8 mouse cellular contexts compared by ENCODE assay signal in genomic region chr16:18451486-18452181, GRCm38 (mm10). TPM values are rescaled to one million over a fixed set of nuclear protein-coding genes. Genes with fewer than 3 reads are reported as not detected.
DNase-seq lines count a peak whose midpoint lies in the region; ATAC-seq and TF ChIP-seq lines count a peak whose summit lies in the region.

No protein-coding gene starts in this region.

- H3K27ac ChIP-seq in intestine, embryonic 15.5 days, result no peak overlapping the region
- H3K27ac ChIP-seq in intestine, postnatal 0 days (ENCODE audit: low read depth, low read length), result no peak overlapping the region
- H3K27ac ChIP-seq in limb, embryonic 13.5 days, result no peak overlapping the region
- no peak overlapping the region for H3K27ac ChIP-seq in neural tube, embryonic 15.5 days (replicated peaks)

- 50% methylated on average over 9 of the region's 9 CpGs for WGBS in intestine, embryonic 15.5 days
- 55% methylated on average over 9 of the region's 9 CpGs for WGBS in intestine, postnatal 0 days
- 40% methylated on average over 9 of the region's 9 CpGs for WGBS in limb, embryonic 13.5 days
- 57% methylated on average over 9 of the region's 9 CpGs for WGBS in neural tube, embryonic 15.5 days

- no peaks in the 10 kb centered on the region for H3K9me3 ChIP-seq in intestine, embryonic 15.5 days
- H3K9me3 ChIP-seq in intestine, postnatal 0 days (ENCODE audit: control insufficient read depth), result no peaks in the 10 kb centered on the region
- H3K9me3 ChIP-seq in limb, embryonic 13.5 days, result no peaks in the 10 kb centered on the region
- no peaks in the 10 kb centered on the region for H3K9me3 ChIP-seq in neural tube, embryonic 15.5 days (replicated peaks)

- TF ChIP-seq CTCF in intestine, postnatal 0 days (IDR thresholded peaks at IDR 0.05; ENCODE audit: low read depth), result no peak

- peaks cover 16% of the 10 kb centered on the region for H3K4me1 ChIP-seq in intestine, embryonic 15.5 days (replicated peaks)
- H3K4me1 ChIP-seq in intestine, postnatal 0 days (replicated peaks; ENCODE audit: control insufficient read depth, insufficient read depth, low read length), result no peaks in the 10 kb centered on the region
- peaks cover 42% of the 10 kb centered on the region for H3K4me1 ChIP-seq in limb, embryonic 13.5 days
- no peaks in the 10 kb centered on the region for H3K4me1 ChIP-seq in neural tube, embryonic 15.5 days

- H3K9ac ChIP-seq in intestine, embryonic 15.5 days, result no peak overlapping the region
- no peak overlapping the region for H3K9ac ChIP-seq in intestine, postnatal 0 days (ENCODE audit: low read depth, low read length)
- H3K9ac ChIP-seq in limb, embryonic 13.5 days, result no peak overlapping the region
- no peak overlapping the region for H3K9ac ChIP-seq in neural tube, embryonic 15.5 days (replicated peaks)

- DNase-seq in cerebellum, adult 18-20 months, result peak; percentile 66 to 75
- DNase-seq in frontal cortex, postnatal 10 days (ENCODE audit: low spot score in 2 of 2), result peak; percentile 31 to 53
- no peak for DNase-seq in gastrocnemius, postnatal 25 days

- peak; percentile 34; the same call in 1 of the 2 replicates for ATAC-seq in intestine, embryonic 15.5 days
- no peak; the same call in 1 of the 2 replicates for ATAC-seq in intestine, postnatal 0 days
- ATAC-seq in limb, embryonic 13.5 days (ENCODE audit: low FRiP score, low read depth), result peak; percentile 26; the same call in 1 of the 2 replicates
- ATAC-seq in neural tube, embryonic 15.5 days (ENCODE audit: low FRiP score), result no peak
- ATAC-seq in activated CD4-positive, CD25-positive, alpha-beta regulatory T cell, adult 4 months, result no peak

- no peak overlapping the region for H3K4me3 ChIP-seq in intestine, embryonic 15.5 days (replicated peaks)
- no peak overlapping the region for H3K4me3 ChIP-seq in intestine, postnatal 0 days (ENCODE audit: low read depth, low read length)
- no peak overlapping the region for H3K4me3 ChIP-seq in limb, embryonic 13.5 days
- no peak overlapping the region for H3K4me3 ChIP-seq in neural tube, embryonic 15.5 days (replicated peaks)

- H3K4me2 ChIP-seq in intestine, embryonic 15.5 days (replicated peaks), result no peak overlapping the region
- H3K4me2 ChIP-seq in intestine, postnatal 0 days (replicated peaks; ENCODE audit: low read depth), result no peak overlapping the region
- H3K4me2 ChIP-seq in limb, embryonic 13.5 days (replicated peaks), result no peak overlapping the region
- no peak overlapping the region for H3K4me2 ChIP-seq in neural tube, embryonic 15.5 days

- H3K27me3 ChIP-seq in intestine, embryonic 15.5 days (replicated peaks), result no peaks in the 10 kb centered on the region
- H3K27me3 ChIP-seq in intestine, postnatal 0 days (replicated peaks; ENCODE audit: control insufficient read depth, insufficient read depth, low read length), result no peaks in the 10 kb centered on the region
- no peaks in the 10 kb centered on the region for H3K27me3 ChIP-seq in limb, embryonic 13.5 days
- H3K27me3 ChIP-seq in neural tube, embryonic 15.5 days (replicated peaks), result no peaks in the 10 kb centered on the region

- no peaks in the 10 kb centered on the region; the same call in 1 of the 2 replicates for H3K36me3 ChIP-seq in intestine, embryonic 15.5 days
- H3K36me3 ChIP-seq in intestine, postnatal 0 days (ENCODE audit: control insufficient read depth, insufficient read depth), result peaks cover 6% of the 10 kb centered on the region; the same call in 1 of the 2 replicates
- peaks cover 8% of the 10 kb centered on the region for H3K36me3 ChIP-seq in limb, embryonic 13.5 days
- peaks cover 3% of the 10 kb centered on the region for H3K36me3 ChIP-seq in neural tube, embryonic 15.5 days

RNA-seq across cellular contexts. Expression of gene Comt, which starts 25.0 kb away (rescaled TPM):
- polyA plus RNA-seq in intestine, embryonic 15.5 days (2015; fragmentation: Nextera tagmentation; extraction: Ambion mirVana), result 89.5 and 97.1 TPM in 2 replicates
- polyA plus RNA-seq in intestine, postnatal 0 days (2015; fragmentation: Nextera tagmentation; extraction: Ambion mirVana), result 103 and 107 TPM in 2 replicates
- 87.4 and 89.4 TPM in 2 replicates for polyA plus RNA-seq in limb, embryonic 13.5 days (2015; fragmentation: Nextera tagmentation; extraction: Ambion mirVana)
- polyA plus RNA-seq in neural tube, embryonic 15.5 days (2015; fragmentation: Nextera tagmentation; extraction: Ambion mirVana), result 117 and 128 TPM in 2 replicates
- polyA plus RNA-seq in activated CD4-positive, CD25-positive, alpha-beta regulatory T cell, adult 4 months (2017; shearing (Covaris generic)), result 10 to 100 TPM; 45.6 to 60.6 TPM
- 10 to 100 TPM; 33.3 to 44.8 TPM for total RNA-seq in gastrocnemius, postnatal 25 days (2021)

RNA-seq across cellular contexts. Expression of gene Txnrd2, which starts 25.4 kb away (rescaled TPM):
- 25.4 and 25.8 TPM in 2 replicates for polyA plus RNA-seq in intestine, embryonic 15.5 days (2015; fragmentation: Nextera tagmentation; extraction: Ambion mirVana)
- 24.8 and 25.0 TPM in 2 replicates for polyA plus RNA-seq in intestine, postnatal 0 days (2015; fragmentation: Nextera tagmentation; extraction: Ambion mirVana)
- polyA plus RNA-seq in limb, embryonic 13.5 days (2015; fragmentation: Nextera tagmentation; extraction: Ambion mirVana), result 19.8 and 21.3 TPM in 2 replicates
- 28.3 and 30.9 TPM in 2 replicates for polyA plus RNA-seq in neural tube, embryonic 15.5 days (2015; fragmentation: Nextera tagmentation; extraction: Ambion mirVana)
- polyA plus RNA-seq in activated CD4-positive, CD25-positive, alpha-beta regulatory T cell, adult 4 months (2017; shearing (Covaris generic)), result 10 to 100 TPM; 16.2 to 21.6 TPM
- total RNA-seq in gastrocnemius, postnatal 25 days (2021), result 10 to 100 TPM; 16.0 to 16.9 TPM

RNA-seq across cellular contexts. Expression of gene Gnb1l, which starts 46.9 kb away (rescaled TPM):
- polyA plus RNA-seq in intestine, embryonic 15.5 days (2015; fragmentation: Nextera tagmentation; extraction: Ambion mirVana), result 13.8 and 14.0 TPM in 2 replicates
- 11.0 and 12.6 TPM in 2 replicates for polyA plus RNA-seq in intestine, postnatal 0 days (2015; fragmentation: Nextera tagmentation; extraction: Ambion mirVana)
- 20.4 and 21.4 TPM in 2 replicates for polyA plus RNA-seq in limb, embryonic 13.5 days (2015; fragmentation: Nextera tagmentation; extraction: Ambion mirVana)
- polyA plus RNA-seq in neural tube, embryonic 15.5 days (2015; fragmentation: Nextera tagmentation; extraction: Ambion mirVana), result 16.1 and 18.8 TPM in 2 replicates
- polyA plus RNA-seq in activated CD4-positive, CD25-positive, alpha-beta regulatory T cell, adult 4 months (2017; shearing (Covaris generic)), result 10 to 100 TPM; 11.4 to 11.9 TPM
- total RNA-seq in gastrocnemius, postnatal 25 days (2021), result 1 to 10 TPM; 3.4 to 3.6 TPM

RNA-seq across cellular contexts. Expression of gene Rtl10, which starts 47.1 kb away (rescaled TPM):
- polyA plus RNA-seq in intestine, embryonic 15.5 days (2015; fragmentation: Nextera tagmentation; extraction: Ambion mirVana), result 3.2 and 3.4 TPM in 2 replicates
- polyA plus RNA-seq in intestine, postnatal 0 days (2015; fragmentation: Nextera tagmentation; extraction: Ambion mirVana), result 1.4 and 1.8 TPM in 2 replicates
- 5.5 and 5.9 TPM in 2 replicates for polyA plus RNA-seq in limb, embryonic 13.5 days (2015; fragmentation: Nextera tagmentation; extraction: Ambion mirVana)
- 3.1 and 4.9 TPM in 2 replicates for polyA plus RNA-seq in neural tube, embryonic 15.5 days (2015; fragmentation: Nextera tagmentation; extraction: Ambion mirVana)
- 1 to 10 TPM; 1.4 to 2.6 TPM for polyA plus RNA-seq in activated CD4-positive, CD25-positive, alpha-beta regulatory T cell, adult 4 months (2017; shearing (Covaris generic))
- total RNA-seq in gastrocnemius, postnatal 25 days (2021), result 1 to 10 TPM; 2.4 to 3.1 TPM

Comparison
In these comparisons a context has a peak if more than half of its experiments do, and no peak if none do; other contexts are left out.
1. ATAC-seq: peak in intestine, embryonic 15.5 days (single experiment) and limb, embryonic 13.5 days (single experiment); none in intestine, postnatal 0 days (single experiment), neural tube, embryonic 15.5 days (single experiment) and activated CD4-positive, CD25-positive, alpha-beta regulatory T cell, adult 4 months (single experiment).